Mouse (Mus musculus) ES-E14 (cell line): ENCODE data around the gene Hmgcl.

Source experiments
- CHD2 ChIP-seq: IDR thresholded peaks from 2 replicates; pipeline ENCODE4 v1.6.1; 2014; ENCODE audit warnings: mild to moderate bottlenecking, low read depth, low read length, inconsistent platforms
- HCFC1 ChIP-seq: IDR thresholded peaks from 2 replicates; pipeline ENCODE4 v1.6.1; 2012; ENCODE audit warnings: low read length, inconsistent platforms, borderline replicate concordance; ENCODE audit not compliant: insufficient read depth
- MAFK ChIP-seq: IDR thresholded peaks from 2 replicates; pipeline ENCODE4 v1.6.1; 2014; ENCODE audit warnings: mild to moderate bottlenecking, low read depth, low read length, inconsistent platforms; ENCODE audit not compliant: insufficient read depth
- ZC3H11A ChIP-seq: IDR thresholded peaks from 2 replicates; pipeline ENCODE4 v1.6.1; 2012; ENCODE audit warnings: low read depth, mild to moderate bottlenecking, inconsistent platforms, low read length, borderline replicate concordance
- ZNF384 ChIP-seq: IDR thresholded peaks from 2 replicates; pipeline ENCODE4 v1.6.1; 2012; ENCODE audit warnings: low read depth, low read length, inconsistent platforms

GRCm38 (mm10) chr4:135976146-135976545 lies 29.9 kb downstream of the Hmgcl start:
- TF ChIP-seq MAFK (no peak), ZNF384 (no peak), ZC3H11A (no peak), HCFC1 (no peak), CHD2 (no peak)
